Comparison of ENCODE assay signal across 8 mouse cellular contexts in genomic region chr4:150557289-150557688, GRCm38 (mm10).
DNase-seq lines count a peak whose midpoint lies in the region; ATAC-seq and TF ChIP-seq lines count a peak whose summit lies in the region.
"Not testable (repeated sequence)": the region's sequence is repeated elsewhere in the genome, so short reads cannot be mapped to it uniquely, and the experiment has no call there.

No protein-coding gene starts in this region.

- DNase-seq in hindbrain, embryonic 14.5 days (ENCODE audit: low spot score); liver, postnatal 0 days: not testable (repeated sequence)

- TF ChIP-seq CTCF in bone marrow, adult 2 months (IDR thresholded peaks at IDR 0.05; ENCODE audit: control insufficient read depth, insufficient read depth, low read length); liver, postnatal 0 days (IDR thresholded peaks at IDR 0.05; ENCODE audit: low read depth); small intestine, adult 2 months (IDR thresholded peaks at IDR 0.05; ENCODE audit: extremely low read depth, insufficient read length, insufficient replicate concordance, low read depth, low read length): not testable (repeated sequence)

- H3K9me3 ChIP-seq in forebrain, embryonic 12.5 days; heart, embryonic 12.5 days (replicated peaks); hindbrain, embryonic 14.5 days (ENCODE audit: control insufficient read depth, low read length); kidney, embryonic 15.5 days (replicated peaks); liver, postnatal 0 days (ENCODE audit: low read length); midbrain, embryonic 16.5 days (replicated peaks; ENCODE audit: control insufficient read depth, low read length, poor library complexity, severe bottlenecking): not testable (repeated sequence)

- not testable (repeated sequence) for TF ChIP-seq POLR2A in bone marrow, adult 2 months (IDR thresholded peaks at IDR 0.05; ENCODE audit: borderline replicate concordance, control insufficient read depth, low read depth, low read length); small intestine, adult 2 months (IDR thresholded peaks at IDR 0.05; ENCODE audit: low read depth, low read length)

- not testable (repeated sequence) for TF ChIP-seq EP300 in liver, postnatal 0 days (IDR thresholded peaks at IDR 0.05; ENCODE audit: low read depth)

- H3K36me3 ChIP-seq in forebrain, embryonic 12.5 days (replicated peaks); heart, embryonic 12.5 days; hindbrain, embryonic 14.5 days (replicated peaks; ENCODE audit: control insufficient read depth, insufficient read depth); liver, postnatal 0 days (replicated peaks; ENCODE audit: insufficient read depth, low read length); midbrain, embryonic 16.5 days (ENCODE audit: control insufficient read depth, insufficient read depth, low read length); small intestine, adult 2 months (ENCODE audit: control insufficient read depth, insufficient read depth, low read length): not testable (repeated sequence)
- H3K36me3 ChIP-seq in kidney, embryonic 15.5 days: peaks cover 10% of the 10 kb centered on the region

- H3K4me3 ChIP-seq in bone marrow, adult 2 months (replicated peaks; ENCODE audit: control insufficient read depth, low read depth, low read length); forebrain, embryonic 12.5 days (replicated peaks); heart, embryonic 12.5 days; hindbrain, embryonic 14.5 days (replicated peaks; ENCODE audit: low read length); kidney, embryonic 15.5 days (replicated peaks); liver, postnatal 0 days (ENCODE audit: low read depth, low read length); midbrain, embryonic 16.5 days (ENCODE audit: low read depth, low read length); small intestine, adult 2 months (ENCODE audit: low read depth, low read length): not testable (repeated sequence)

- 33% methylated on average over 3 of the region's 3 CpGs for WGBS in bone marrow, adult 2 months
- WGBS in forebrain, embryonic 12.5 days: 70% methylated on average over 3 of the region's 3 CpGs
- WGBS in heart, embryonic 12.5 days: 70% methylated on average over 3 of the region's 3 CpGs
- 39% methylated on average over 3 of the region's 3 CpGs for WGBS in hindbrain, embryonic 14.5 days
- 42% methylated on average over 3 of the region's 3 CpGs for WGBS in kidney, embryonic 15.5 days
- 53% methylated on average over 3 of the region's 3 CpGs for whole genome bisulfite sequencing in liver, postnatal 0 days (ENCODE audit: insufficient replicate concordance)
- 59% methylated on average over 3 of the region's 3 CpGs for WGBS in midbrain, embryonic 16.5 days
- WGBS in small intestine, adult 2 months: 28% methylated on average over 3 of the region's 3 CpGs

- not testable (repeated sequence) for H3K9ac ChIP-seq in forebrain, embryonic 12.5 days; heart, embryonic 12.5 days; hindbrain, embryonic 14.5 days; kidney, embryonic 15.5 days; liver, postnatal 0 days (replicated peaks); midbrain, embryonic 16.5 days (ENCODE audit: low read depth, low read length)

- not testable (repeated sequence) for H3K4me2 ChIP-seq in forebrain, embryonic 12.5 days; heart, embryonic 12.5 days; midbrain, embryonic 16.5 days (ENCODE audit: low read length)
- H3K4me2 ChIP-seq in hindbrain, embryonic 14.5 days (replicated peaks): peak overlapping the region; percentile 38; the same call in 1 of the 2 replicates
- peak overlapping the region; percentile 45; the same call in 1 of the 2 replicates for H3K4me2 ChIP-seq in kidney, embryonic 15.5 days
- 0 out of 2 replicates have a peak overlapping the region, but pooled peaks have one; percentile 52 for H3K4me2 ChIP-seq in liver, postnatal 0 days (ENCODE audit: low read depth, low read length)

- not testable (repeated sequence) for H3K4me1 ChIP-seq in bone marrow, adult 2 months (ENCODE audit: control insufficient read depth, insufficient read depth, low read length)
- peaks cover 25% of the 10 kb centered on the region for H3K4me1 ChIP-seq in forebrain, embryonic 12.5 days
- peaks cover 49% of the 10 kb centered on the region for H3K4me1 ChIP-seq in heart, embryonic 12.5 days (replicated peaks)
- H3K4me1 ChIP-seq in hindbrain, embryonic 14.5 days (replicated peaks; ENCODE audit: control insufficient read depth, insufficient read depth, low read length): peaks cover 24% of the 10 kb centered on the region
- H3K4me1 ChIP-seq in kidney, embryonic 15.5 days: peaks cover 33% of the 10 kb centered on the region
- H3K4me1 ChIP-seq in liver, postnatal 0 days (ENCODE audit: insufficient read depth): peaks cover 20% of the 10 kb centered on the region
- peaks cover 26% of the 10 kb centered on the region for H3K4me1 ChIP-seq in midbrain, embryonic 16.5 days (ENCODE audit: control insufficient read depth, insufficient read depth, low read length)
- peaks cover 14% of the 10 kb centered on the region; the same call in 1 of the 2 replicates for H3K4me1 ChIP-seq in small intestine, adult 2 months (ENCODE audit: control insufficient read depth, insufficient read depth, insufficient read length, low read length)

- not testable (repeated sequence) for H3K27me3 ChIP-seq in forebrain, embryonic 12.5 days; heart, embryonic 12.5 days (replicated peaks); hindbrain, embryonic 14.5 days (ENCODE audit: control insufficient read depth, insufficient read depth, low read length); kidney, embryonic 15.5 days; liver, postnatal 0 days (ENCODE audit: insufficient read depth, low read length); midbrain, embryonic 16.5 days (ENCODE audit: control insufficient read depth, insufficient read depth, low read depth, low read length); small intestine, adult 2 months (ENCODE audit: control insufficient read depth, insufficient read depth, low read length)

- not testable (repeated sequence) for ATAC-seq in forebrain, embryonic 12.5 days (ENCODE audit: low FRiP score); heart, embryonic 12.5 days (ENCODE audit: insufficient number of reproducible peaks, low FRiP score); hindbrain, embryonic 14.5 days (ENCODE audit: low FRiP score); kidney, embryonic 15.5 days (replicated peaks; ENCODE audit: low FRiP score); liver, postnatal 0 days
- peak; percentile 27; the same call in 1 of the 2 replicates for ATAC-seq in midbrain, embryonic 16.5 days

- H3K27ac ChIP-seq in bone marrow, adult 2 months (ENCODE audit: control insufficient read depth, insufficient read depth, low read depth, low read length, poor library complexity): peak overlapping the region; percentile 79
- H3K27ac ChIP-seq in forebrain, embryonic 12.5 days: peak overlapping the region; percentile 74
- H3K27ac ChIP-seq in heart, embryonic 12.5 days (ENCODE audit: poor library complexity, severe bottlenecking): 0 out of 2 replicates have a peak overlapping the region, but pooled peaks have one; percentile 48
- peak overlapping the region; percentile 93 for H3K27ac ChIP-seq in hindbrain, embryonic 14.5 days
- H3K27ac ChIP-seq in kidney, embryonic 15.5 days: peak overlapping the region; percentile 87
- peak overlapping the region; percentile 51 for H3K27ac ChIP-seq in liver, postnatal 0 days (ENCODE audit: low read depth)
- peak overlapping the region; percentile 91 for H3K27ac ChIP-seq in midbrain, embryonic 16.5 days (ENCODE audit: low read length)
- 0 out of 2 replicates have a peak overlapping the region, but pooled peaks have one; percentile 21 for H3K27ac ChIP-seq in small intestine, adult 2 months (ENCODE audit: insufficient read depth, low read depth, low read length)

Comparison
In these comparisons a context has a peak if more than half of its experiments do, and no peak if none do; other contexts are left out.
1. H3K27ac ChIP-seq: peak in every context shown above with its lines; median percentile 93 in hindbrain, embryonic 14.5 days; 91 in midbrain, embryonic 16.5 days; 87 in kidney, embryonic 15.5 days; 79 in bone marrow, adult 2 months; 74 in forebrain, embryonic 12.5 days; 51 in liver, postnatal 0 days; 48 in heart, embryonic 12.5 days; 21 in small intestine, adult 2 months.